In genomic region chr13:8112953-8113352, GRCm38 (mm10) we compare ENCODE assay signal across 25 mouse cellular contexts.
A peak's percentile ranks its signal among the peaks of the same experiment; 100 is the strongest.
DNase-seq lines count a peak whose midpoint lies in the region; ATAC-seq and TF ChIP-seq lines count a peak whose summit lies in the region.
"Had no signal": no experiment of that assay in that cellular context is flagged by ENCODE, and none has a peak within 500 bp of the region (broad histone marks: within the 10 kb centered on the region; RNA-seq: fewer than 3 reads in every experiment).

No protein-coding gene starts in this region.

- H3K9me3 ChIP-seq in kidney, postnatal 0 days (replicated peaks; ENCODE audit: low read length) = no peaks in the 10 kb centered on the region
- no peaks in the 10 kb centered on the region for H3K9me3 ChIP-seq in kidney, embryonic 15.5 days (replicated peaks)
- no peaks in the 10 kb centered on the region for H3K9me3 ChIP-seq in neural tube, embryonic 12.5 days
- no peaks in the 10 kb centered on the region for H3K9me3 ChIP-seq in neural tube, embryonic 15.5 days (replicated peaks)
- H3K9me3 ChIP-seq in limb, embryonic 13.5 days = no peaks in the 10 kb centered on the region
- no peaks in the 10 kb centered on the region for H3K9me3 ChIP-seq in heart, embryonic 10.5 days
- H3K9me3 ChIP-seq: embryonic facial prominence, embryonic 13.5 days; hindbrain, embryonic 10.5 days; liver, embryonic 12.5 days had no signal

- no peak overlapping the region for H3K4me2 ChIP-seq in kidney, postnatal 0 days (ENCODE audit: low read length)
- H3K4me2 ChIP-seq in kidney, embryonic 15.5 days = no peak overlapping the region
- H3K4me2 ChIP-seq in neural tube, embryonic 12.5 days (replicated peaks) = peak overlapping the region; percentile 12; the same call in 1 of the 2 replicates
- no peak overlapping the region for H3K4me2 ChIP-seq in neural tube, embryonic 15.5 days
- H3K4me2 ChIP-seq in limb, embryonic 13.5 days (replicated peaks) = no peak overlapping the region
- H3K4me2 ChIP-seq: embryonic facial prominence, embryonic 13.5 days; heart, embryonic 12.5 days; liver, embryonic 12.5 days; midbrain, embryonic 11.5 days had no signal

- 23% methylated on average over 1 of the region's 1 CpGs for WGBS in kidney, postnatal 0 days
- WGBS in kidney, embryonic 15.5 days = 41% methylated on average over 1 of the region's 1 CpGs
- 18% methylated on average over 1 of the region's 1 CpGs for WGBS in neural tube, embryonic 12.5 days
- 30% methylated on average over 1 of the region's 1 CpGs for WGBS in neural tube, embryonic 15.5 days
- 19% methylated on average over 1 of the region's 1 CpGs for WGBS in limb, embryonic 13.5 days
- 76% methylated on average over 1 of the region's 1 CpGs for WGBS in heart, embryonic 10.5 days

- H3K9ac ChIP-seq in kidney, postnatal 0 days (ENCODE audit: low read depth, low read length) = no peak overlapping the region
- H3K9ac ChIP-seq in kidney, embryonic 15.5 days = no peak overlapping the region
- H3K9ac ChIP-seq in neural tube, embryonic 12.5 days = no peak overlapping the region
- H3K9ac ChIP-seq in neural tube, embryonic 15.5 days (replicated peaks) = no peak overlapping the region
- no peak overlapping the region for H3K9ac ChIP-seq in limb, embryonic 13.5 days
- H3K9ac ChIP-seq: embryonic facial prominence, embryonic 13.5 days; heart, embryonic 12.5 days; liver, embryonic 12.5 days had no signal

- no peak for ATAC-seq in kidney, postnatal 0 days (replicated peaks; ENCODE audit: low FRiP score, low read depth)
- ATAC-seq in kidney, embryonic 15.5 days (replicated peaks; ENCODE audit: low FRiP score) = no peak
- ATAC-seq in neural tube, embryonic 12.5 days (ENCODE audit: low FRiP score, low read depth) = peak; percentile 81
- ATAC-seq in neural tube, embryonic 15.5 days (ENCODE audit: low FRiP score) = no peak
- ATAC-seq in limb, embryonic 13.5 days (ENCODE audit: low FRiP score, low read depth) = peak; percentile 74
- ATAC-seq: CD4-positive, CD25-positive, alpha-beta regulatory T cell, adult 4 months; forebrain, embryonic 14.5 days; liver, embryonic 12.5 days had no signal

- no peaks in the 10 kb centered on the region for H3K36me3 ChIP-seq in kidney, postnatal 0 days (ENCODE audit: insufficient read depth, low read length)
- H3K36me3 ChIP-seq in kidney, embryonic 15.5 days = no peaks in the 10 kb centered on the region
- H3K36me3 ChIP-seq in neural tube, embryonic 12.5 days = no peaks in the 10 kb centered on the region
- H3K36me3 ChIP-seq in neural tube, embryonic 15.5 days = no peaks in the 10 kb centered on the region
- H3K36me3 ChIP-seq in limb, embryonic 13.5 days = no peaks in the 10 kb centered on the region
- H3K36me3 ChIP-seq in heart, embryonic 10.5 days = no peaks in the 10 kb centered on the region
- H3K36me3 ChIP-seq: embryonic facial prominence, embryonic 13.5 days; heart, embryonic 12.5 days; hindbrain, embryonic 10.5 days; liver, embryonic 12.5 days had no signal

- H3K27me3 ChIP-seq in kidney, postnatal 0 days (ENCODE audit: insufficient read depth, low read length) = no peaks in the 10 kb centered on the region
- no peaks in the 10 kb centered on the region for H3K27me3 ChIP-seq in kidney, embryonic 15.5 days
- H3K27me3 ChIP-seq in neural tube, embryonic 12.5 days (replicated peaks) = no peaks in the 10 kb centered on the region
- no peaks in the 10 kb centered on the region for H3K27me3 ChIP-seq in neural tube, embryonic 15.5 days (replicated peaks)
- H3K27me3 ChIP-seq in limb, embryonic 13.5 days = no peaks in the 10 kb centered on the region
- no peaks in the 10 kb centered on the region for H3K27me3 ChIP-seq in heart, embryonic 10.5 days (ENCODE audit: insufficient read depth, poor library complexity, severe bottlenecking)
- H3K27me3 ChIP-seq: embryonic facial prominence, embryonic 13.5 days; heart, embryonic 12.5 days; liver, embryonic 12.5 days had no signal

- peak; percentile 5 for DNase-seq in kidney, postnatal 0 days (ENCODE audit: low spot score)
- no peak for DNase-seq in heart, embryonic 10.5 days (ENCODE audit: low spot score)
- DNase-seq in right cerebral cortex, postnatal 14 days = no peak
- DNase-seq: adrenal gland, postnatal 36 days; cerebellum, adult 11 months; cerebellum, adult 9-11 months; gastrocnemius, postnatal 10 days; heart, postnatal 10 days; kidney, adult 11 months; layer of hippocampus, adult 9-11 months; lung, adult 2 months; right cerebral cortex, postnatal 25 days; spleen, adult 18-20 months had no signal

- no peak overlapping the region for H3K4me3 ChIP-seq in kidney, postnatal 0 days (replicated peaks; ENCODE audit: low read depth, low read length)
- H3K4me3 ChIP-seq in kidney, embryonic 15.5 days (replicated peaks) = no peak overlapping the region
- H3K4me3 ChIP-seq in neural tube, embryonic 12.5 days = no peak overlapping the region
- no peak overlapping the region for H3K4me3 ChIP-seq in neural tube, embryonic 15.5 days (replicated peaks)
- no peak overlapping the region for H3K4me3 ChIP-seq in limb, embryonic 13.5 days
- H3K4me3 ChIP-seq in heart, embryonic 10.5 days = no peak overlapping the region
- H3K4me3 ChIP-seq: embryonic facial prominence, embryonic 13.5 days; erythroblast, embryonic 14.5 days; heart, embryonic 12.5 days; hindbrain, embryonic 10.5 days; liver, embryonic 12.5 days had no signal

- no peak for TF ChIP-seq CTCF in kidney, postnatal 0 days (IDR thresholded peaks at IDR 0.05; ENCODE audit: low read depth)

- no peaks in the 10 kb centered on the region for H3K4me1 ChIP-seq in kidney, postnatal 0 days (replicated peaks; ENCODE audit: insufficient read depth, low read length)
- H3K4me1 ChIP-seq in kidney, embryonic 15.5 days = no peaks in the 10 kb centered on the region
- H3K4me1 ChIP-seq in neural tube, embryonic 12.5 days = peaks cover 12% of the 10 kb centered on the region; the same call in 1 of the 2 replicates
- no peaks in the 10 kb centered on the region for H3K4me1 ChIP-seq in neural tube, embryonic 15.5 days
- H3K4me1 ChIP-seq in limb, embryonic 13.5 days = peaks cover 12% of the 10 kb centered on the region
- no peaks in the 10 kb centered on the region for H3K4me1 ChIP-seq in heart, embryonic 10.5 days
- H3K4me1 ChIP-seq: embryonic facial prominence, embryonic 13.5 days; heart, embryonic 12.5 days; hindbrain, embryonic 10.5 days; liver, embryonic 12.5 days had no signal

- H3K27ac ChIP-seq in kidney, postnatal 0 days = no peak overlapping the region
- H3K27ac ChIP-seq in kidney, embryonic 15.5 days = no peak overlapping the region
- H3K27ac ChIP-seq in neural tube, embryonic 12.5 days = no peak overlapping the region
- no peak overlapping the region for H3K27ac ChIP-seq in neural tube, embryonic 15.5 days (replicated peaks)
- no peak overlapping the region for H3K27ac ChIP-seq in limb, embryonic 13.5 days
- no peak overlapping the region for H3K27ac ChIP-seq in heart, embryonic 10.5 days
- H3K27ac ChIP-seq: embryonic facial prominence, embryonic 13.5 days; hindbrain, embryonic 10.5 days; liver, embryonic 12.5 days had no signal

Comparison
In these comparisons a context has a peak if more than half of its experiments do, and no peak if none do; other contexts are left out.
1. ATAC-seq: peak in neural tube, embryonic 12.5 days (single experiment) and limb, embryonic 13.5 days (single experiment); none in kidney, postnatal 0 days (single experiment), kidney, embryonic 15.5 days (single experiment) and neural tube, embryonic 15.5 days (single experiment).